Mouse (Mus musculus): ENCODE results near the gene Rarres2. TPM values are rescaled to one million over a fixed set of nuclear protein-coding genes. Genes with fewer than 3 reads are reported as not detected.
"Not testable (repeated sequence)": the region's sequence is repeated elsewhere in the genome, so short reads cannot be mapped to it uniquely, and the experiment has no call there.

Gene Rarres2
- polyA plus RNA-seq, 1 experiment from 2014 or later, result 0.51 TPM

GRCm38 (mm10) chr6:48530862-48531261, 41.7 kb downstream of the Rarres2 start:
- Histone ChIP-seq H3K9me3 (replicated peaks) (no peaks in the 10 kb centered on the region), H3K4me3 (no peak overlapping the region), H3K27me3 (ENCODE audit: low read depth, poor library complexity, severe bottlenecking) (no peaks in the 10 kb centered on the region), H3K36me3 (peaks cover 18% of the 10 kb centered on the region; the same call in 1 of the 2 replicates), H3K4me1 (no peaks in the 10 kb centered on the region), H3K27ac (replicated peaks) (no peak overlapping the region)
- DNase-seq (ENCODE audit: low spot score), result no peak
- 84% methylated on average over 2 of the region's 2 CpGs for WGBS

DNA sequence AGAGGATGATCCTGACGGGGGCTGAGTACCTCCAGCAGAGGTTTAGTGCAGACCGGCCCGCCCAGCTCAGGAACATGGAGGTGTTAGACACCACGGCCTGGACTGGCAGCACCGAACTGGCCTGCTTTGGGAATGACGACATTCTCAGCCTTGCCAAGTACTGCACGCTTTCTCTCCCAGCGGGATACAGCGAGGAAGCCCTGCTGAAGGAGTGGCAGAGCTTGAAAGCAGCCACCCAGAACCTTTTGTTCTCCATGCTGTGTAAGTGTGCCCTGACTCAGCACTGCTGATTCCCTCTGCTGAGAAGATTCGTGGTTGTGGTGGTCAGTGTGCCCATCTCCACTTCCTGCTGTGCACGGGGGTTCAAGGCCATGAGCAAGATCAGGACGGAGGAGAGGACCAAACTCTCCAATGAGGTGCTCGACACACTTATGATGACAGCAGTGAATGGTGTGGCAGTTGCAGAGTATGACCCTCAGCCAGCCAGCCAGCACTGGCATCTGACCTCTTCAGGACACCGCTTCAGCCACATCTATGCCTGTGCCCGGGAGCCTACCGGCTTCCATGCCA, 42.6 kb downstream of the Rarres2 start:
- no peak for DNase-seq (ENCODE audit: low spot score)
- H3K4me3 ChIP-seq, result no peak overlapping the region

DNA sequence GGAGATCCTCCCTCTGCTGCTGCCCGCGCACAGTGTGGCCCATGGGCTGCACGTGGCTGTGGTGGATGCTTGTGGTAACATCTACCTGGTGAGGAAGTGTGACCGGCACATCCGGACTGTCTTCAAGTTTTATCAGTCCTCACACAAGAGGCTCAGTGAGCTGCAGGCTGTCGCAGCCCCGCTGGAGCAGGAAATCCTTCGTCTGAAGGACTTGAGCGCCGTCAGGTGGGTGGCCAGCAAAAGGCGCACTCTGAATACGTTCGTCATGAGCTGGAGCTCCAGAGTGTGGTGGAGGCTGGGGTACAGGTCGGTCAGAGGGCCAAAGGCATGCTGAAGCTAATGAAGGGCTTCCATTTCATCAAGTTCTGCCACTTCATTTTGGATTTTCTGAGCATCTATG, 43.3 kb downstream of the Rarres2 start:
- DNase-seq (ENCODE audit: low spot score), result no peak
- 77% methylated on average over 14 of the region's 14 CpGs for WGBS

More for the DNA sequence above, 42.6 kb downstream of the Rarres2 start:
- no peak overlapping the region for H3K27ac ChIP-seq (replicated peaks)
- H3K27me3 ChIP-seq (ENCODE audit: low read depth, poor library complexity, severe bottlenecking), result no peaks in the 10 kb centered on the region
- H3K4me1 ChIP-seq, result no peaks in the 10 kb centered on the region
- peaks cover 19% of the 10 kb centered on the region; the same call in 1 of the 2 replicates for H3K36me3 ChIP-seq
- WGBS, result 88% methylated on average over 16 of the region's 16 CpGs
- H3K9me3 ChIP-seq (replicated peaks), result no peaks in the 10 kb centered on the region

GRCm38 (mm10) chr6:48527901-48528300, 44.7 kb downstream of the Rarres2 start:
- Histone ChIP-seq H3K36me3 (peaks cover 19% of the 10 kb centered on the region; the same call in 1 of the 2 replicates), H3K27ac (replicated peaks) (no peak overlapping the region), H3K4me1 (no peaks in the 10 kb centered on the region), H3K4me3 (no peak overlapping the region), H3K27me3 (ENCODE audit: low read depth, poor library complexity, severe bottlenecking) (no peaks in the 10 kb centered on the region), H3K9me3 (replicated peaks) (no peaks in the 10 kb centered on the region)
- 79% methylated on average over 9 of the region's 9 CpGs for WGBS
- DNase-seq (ENCODE audit: low spot score), result no peak

More for the DNA sequence above, 43.3 kb downstream of the Rarres2 start:
- Histone ChIP-seq H3K4me1 (no peaks in the 10 kb centered on the region), H3K4me3 (no peak overlapping the region), H3K9me3 (replicated peaks) (no peaks in the 10 kb centered on the region), H3K36me3 (peaks cover 19% of the 10 kb centered on the region; the same call in 1 of the 2 replicates), H3K27me3 (ENCODE audit: low read depth, poor library complexity, severe bottlenecking) (no peaks in the 10 kb centered on the region), H3K27ac (replicated peaks) (no peak overlapping the region)

- not testable (repeated sequence) for H3K4me3 ChIP-seq; H3K36me3 ChIP-seq; DNase-seq (ENCODE audit: low spot score); H3K27ac ChIP-seq (replicated peaks); H3K4me1 ChIP-seq; H3K27me3 ChIP-seq (ENCODE audit: low read depth, poor library complexity, severe bottlenecking); H3K9me3 ChIP-seq (replicated peaks)
- 96% methylated on average over 16 of the region's 16 CpGs for WGBS
Measured at GRCm38 (mm10) chr6:48524882-48525281, 47.7 kb downstream of the Rarres2 start.

Other genes with a start within 250 kb of the Rarres2 start
- 20.4 and 24.4 TPM in 2 replicates for gene Krba1, start 177.2 kb downstream of the Rarres2 start, polyA plus RNA-seq (2016; fragmentation: Nextera tagmentation; extraction: Ambion mirVana)
- gene Zfp467, start 127.0 kb downstream of the Rarres2 start, polyA plus RNA-seq (2016; fragmentation: Nextera tagmentation; extraction: Ambion mirVana), result 10.1 and 13.6 TPM in 2 replicates
- gene Sspo, start 124.6 kb downstream of the Rarres2 start, polyA plus RNA-seq (2016; fragmentation: Nextera tagmentation; extraction: Ambion mirVana), result 0.07 and 0.21 TPM in 2 replicates
- 59.0 and 71.9 TPM in 2 replicates for gene Atp6v0e2, start 35.2 kb downstream of the Rarres2 start, polyA plus RNA-seq (2016; fragmentation: Nextera tagmentation; extraction: Ambion mirVana)
- gene Lrrc61, start 18.0 kb downstream of the Rarres2 start, polyA plus RNA-seq (2016; fragmentation: Nextera tagmentation; extraction: Ambion mirVana), result 17.1 and 21.8 TPM in 2 replicates
- not detected in 2 replicates for gene Gm45021, start 16.8 kb upstream of the Rarres2 start, polyA plus RNA-seq (2016; fragmentation: Nextera tagmentation; extraction: Ambion mirVana)
- gene Repin1, start 21.1 kb upstream of the Rarres2 start, polyA plus RNA-seq (2016; fragmentation: Nextera tagmentation; extraction: Ambion mirVana), result 58.9 and 59.4 TPM in 2 replicates
- 0.39 and 0.50 TPM in 2 replicates for gene Gm44965, start 21.2 kb upstream of the Rarres2 start, polyA plus RNA-seq (2016; fragmentation: Nextera tagmentation; extraction: Ambion mirVana)
- 10.3 and 11.4 TPM in 2 replicates for gene Zfp775, start 29.3 kb upstream of the Rarres2 start, polyA plus RNA-seq (2016; fragmentation: Nextera tagmentation; extraction: Ambion mirVana)
- 0.89 TPM in 2 replicates for gene AI854703, start 54.0 kb upstream of the Rarres2 start, polyA plus RNA-seq (2016; fragmentation: Nextera tagmentation; extraction: Ambion mirVana)
- gene Gimap8, start 74.4 kb upstream of the Rarres2 start, polyA plus RNA-seq (2016; fragmentation: Nextera tagmentation; extraction: Ambion mirVana), result 0.44 and 0.82 TPM in 2 replicates
- 2.6 and 3.9 TPM in 2 replicates for gene Gimap9, start 103.3 kb upstream of the Rarres2 start, polyA plus RNA-seq (2016; fragmentation: Nextera tagmentation; extraction: Ambion mirVana)
- gene Gimap4, start 111.8 kb upstream of the Rarres2 start, polyA plus RNA-seq (2016; fragmentation: Nextera tagmentation; extraction: Ambion mirVana), result 5.2 and 5.6 TPM in 2 replicates
- gene Gimap6, start 135.4 kb upstream of the Rarres2 start, polyA plus RNA-seq (2016; fragmentation: Nextera tagmentation; extraction: Ambion mirVana), result 6.7 and 8.4 TPM in 2 replicates
- gene Gm28053, start 145.8 kb upstream of the Rarres2 start, polyA plus RNA-seq (2016; fragmentation: Nextera tagmentation; extraction: Ambion mirVana), result 0.49 and 1.2 TPM in 2 replicates
- gene Gimap7, start 145.8 kb upstream of the Rarres2 start, polyA plus RNA-seq (2016; fragmentation: Nextera tagmentation; extraction: Ambion mirVana), result not detected in 2 replicates
- gene Gimap1, start 166.3 kb upstream of the Rarres2 start, polyA plus RNA-seq (2016; fragmentation: Nextera tagmentation; extraction: Ambion mirVana), result 4.6 and 5.7 TPM in 2 replicates
- gene Gimap5, start 173.4 kb upstream of the Rarres2 start, polyA plus RNA-seq (2016; fragmentation: Nextera tagmentation; extraction: Ambion mirVana), result 0.96 and 1.0 TPM in 2 replicates
- gene Gimap3, start 198.1 kb upstream of the Rarres2 start, polyA plus RNA-seq (2016; fragmentation: Nextera tagmentation; extraction: Ambion mirVana), result not detected in 2 replicates